Mouse (Mus musculus): ENCODE results near the gene Rasl10a. TPM values are rescaled to one million over a fixed set of nuclear protein-coding genes. Genes with fewer than 3 reads are reported as not detected.

Gene Rasl10a
- polyA plus RNA-seq (2012; rRNA removed), result 0.18 and 0.20 TPM in 2 replicates

GRCm38 (mm10) chr11:5057856-5058641, at the start of gene Rasl10a:
Rasl10a (plus strand) TSS chr11:5058128.

DNA sequence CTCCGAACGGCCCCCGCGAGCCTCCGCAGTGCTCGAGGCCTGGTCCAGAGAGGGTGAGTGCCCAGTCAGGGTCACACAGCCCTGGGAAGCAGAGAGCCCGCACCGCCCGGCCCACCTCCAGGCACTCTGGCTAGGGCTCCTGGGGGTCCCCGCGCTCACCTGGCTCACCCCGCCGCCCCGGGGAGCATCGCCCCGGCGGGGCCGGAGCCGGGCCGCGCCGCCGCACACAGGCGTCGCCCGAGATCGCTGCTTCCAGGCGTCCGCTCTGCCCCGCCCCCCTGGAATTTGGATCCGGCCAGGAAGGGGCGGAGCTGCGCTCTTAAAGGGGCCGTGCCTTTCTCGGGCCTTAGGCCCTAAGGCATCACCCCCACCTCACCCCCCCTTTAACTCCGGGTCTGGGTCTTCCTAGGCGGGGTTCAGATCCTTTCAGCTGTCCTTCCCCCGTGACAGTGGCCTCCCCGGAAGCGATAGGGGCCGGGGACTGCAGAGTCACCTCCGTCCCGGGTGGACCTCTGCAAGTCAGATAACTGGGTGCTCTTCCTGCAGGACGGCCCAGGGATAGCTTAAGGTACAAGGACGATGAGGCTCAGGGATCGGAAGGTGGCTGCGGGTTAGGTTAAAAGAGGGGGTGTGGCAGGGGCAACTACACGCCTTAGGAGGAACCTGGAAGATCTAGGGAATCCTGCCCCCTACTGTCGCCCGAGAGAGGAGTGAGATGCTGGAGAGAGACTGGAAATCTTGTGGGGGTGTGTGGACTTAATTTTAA, 7.3 kb downstream of the Rasl10a start, which contains the start of gene Gas2l1:
Gene Gas2l1 (minus strand): TSS at position 272 of the 766 bp plus-strand sequence.

DNA sequence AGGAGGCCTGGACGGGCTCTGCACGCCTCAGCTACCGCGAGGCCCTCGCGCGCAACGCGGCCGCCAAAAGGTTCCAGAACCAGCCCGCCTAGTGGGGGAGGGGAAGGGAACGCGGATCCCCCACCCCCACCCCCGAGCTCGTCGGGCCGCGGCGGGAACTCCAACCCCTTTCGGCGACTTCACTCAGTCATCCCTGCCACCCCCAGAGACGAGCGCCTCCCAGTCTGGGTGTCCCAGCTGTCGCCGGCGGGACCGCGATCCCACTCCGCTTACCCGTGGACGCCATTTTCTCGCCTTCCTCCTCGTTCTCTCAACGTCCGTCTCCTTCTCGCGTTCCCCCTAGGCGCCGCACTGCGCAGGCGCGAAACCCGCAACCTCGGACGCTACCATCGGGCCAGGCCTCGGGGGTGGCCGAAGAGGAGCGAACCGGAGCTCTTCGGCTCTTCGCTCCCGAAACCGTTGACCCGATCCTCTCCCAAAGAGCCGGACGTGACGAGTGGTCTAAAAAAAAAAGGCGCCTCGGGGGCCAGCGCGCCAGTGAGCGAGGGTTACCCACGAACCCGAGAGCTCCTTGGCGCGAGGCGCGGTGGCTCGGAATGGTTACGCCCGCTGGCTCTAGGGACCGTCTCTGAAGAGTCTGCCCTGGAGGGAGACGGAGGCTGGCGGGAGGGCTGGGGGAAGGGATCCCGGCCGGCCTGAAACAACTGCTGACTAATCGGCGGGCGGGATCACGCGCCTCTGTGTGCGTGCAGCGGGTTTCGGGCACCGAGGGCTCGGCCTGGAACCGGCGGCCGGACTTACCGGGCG, 41.0 kb downstream of the Rasl10a start, which contains the start of the genes Rhbdd3 and Ewsr1:
Gene Rhbdd3 (plus strand): TSS at position 191 of the 807 bp plus-strand sequence.
Gene Ewsr1 (minus strand): TSS at position 531 of the 807 bp plus-strand sequence.

Other genes starting within 250 kb of the Rasl10a start
- 11.7 and 13.5 TPM in 2 replicates for gene Nf2, start 208.6 kb upstream of the Rasl10a start, polyA plus RNA-seq (2012; rRNA removed)
- gene Nipsnap1, start 184.2 kb upstream of the Rasl10a start, polyA plus RNA-seq (2012; rRNA removed), result 35.8 and 44.2 TPM in 2 replicates
- gene Thoc5, start 162.8 kb upstream of the Rasl10a start, polyA plus RNA-seq (2012; rRNA removed), result 16.1 and 18.1 TPM in 2 replicates
- 0.18 TPM in 2 replicates for gene Nefh, start 110.1 kb upstream of the Rasl10a start, polyA plus RNA-seq (2012; rRNA removed)
- gene Ap1b1, start 71.3 kb upstream of the Rasl10a start, polyA plus RNA-seq (2012; rRNA removed), result 60.6 and 62.8 TPM in 2 replicates
- 8.6 and 10.6 TPM in 2 replicates for gene Gas2l1, start 7.2 kb downstream of the Rasl10a start, polyA plus RNA-seq (2012; rRNA removed)
- gene Rhbdd3, start 40.8 kb downstream of the Rasl10a start, polyA plus RNA-seq (2012; rRNA removed), result 10.0 and 11.0 TPM in 2 replicates
- 240 and 246 TPM in 2 replicates for gene Ewsr1, start 41.1 kb downstream of the Rasl10a start, polyA plus RNA-seq (2012; rRNA removed)
- gene Emid1, start 94.1 kb downstream of the Rasl10a start, polyA plus RNA-seq (2012; rRNA removed), result 1.2 and 1.3 TPM in 2 replicates
- gene Kremen1, start 203.4 kb downstream of the Rasl10a start, polyA plus RNA-seq (2012; rRNA removed), result 0.85 and 1.00 TPM in 2 replicates